Mouse (Mus musculus): ENCODE measurements around the gene Meis2. TPM values are rescaled to one million over a fixed set of nuclear protein-coding genes. Genes with fewer than 3 reads are reported as not detected.

The Meis2 gene
- polyA plus RNA-seq, 2 experiments = 17.9 to 26.2 TPM

- Histone ChIP-seq H3K27me3 (ENCODE audit: control insufficient read depth, insufficient read depth, low read length) (no peaks in the 10 kb centered on the region), H3K4me1 (ENCODE audit: control insufficient read depth, insufficient read depth, low read length) (0 out of 2 replicates have a peak, but pooled peaks cover 2% of the 10 kb centered on the region), H3K9me3 (ENCODE audit: control insufficient read depth, low read length) (no peaks in the 10 kb centered on the region), H3K27ac (replicated peaks; ENCODE audit: low read depth, low read length) (no peak overlapping the region), H3K4me2 (replicated peaks; ENCODE audit: low read depth, low read length, severe bottlenecking) (no peak overlapping the region), H3K36me3 (ENCODE audit: control insufficient read depth, insufficient read depth, low read length) (no peaks in the 10 kb centered on the region), H3K9ac (ENCODE audit: low read depth, low read length, severe bottlenecking) (no peak overlapping the region), H3K4me3 (replicated peaks; ENCODE audit: low read length) (no peak overlapping the region)
- 86% methylated on average over 2 of the region's 2 CpGs for WGBS
- DNase-seq (ENCODE audit: low spot score) (no peak), ATAC-seq (ENCODE audit: low FRiP score, low read depth) (no peak)
- no peak for TF ChIP-seq POLR2A (IDR thresholded peaks at IDR 0.05; ENCODE audit: borderline replicate concordance, extremely low read depth, insufficient read depth, insufficient read length)
Measured at GRCm38 (mm10) chr2:115956786-115957185, 108.9 kb downstream of the Meis2 start.

DNA sequence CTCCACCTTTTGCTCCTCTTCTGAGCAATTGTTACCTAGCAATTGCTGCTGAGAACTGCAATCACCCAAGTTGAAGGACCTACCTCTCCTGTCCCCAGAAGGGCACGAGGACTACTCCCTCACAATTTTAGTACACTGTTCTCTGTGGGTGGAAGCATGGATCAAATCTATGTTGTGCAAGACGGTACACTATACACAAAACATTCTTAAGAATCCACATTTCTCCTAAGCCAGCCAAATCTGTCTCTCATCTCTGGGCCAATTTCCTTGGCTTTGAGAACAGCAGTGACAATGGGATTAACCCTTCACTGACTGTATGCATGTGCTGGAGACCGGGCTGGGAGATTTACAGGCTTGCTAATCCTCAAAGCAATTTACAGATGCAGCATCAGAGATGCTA, 115.0 kb downstream of the Meis2 start:
- no peak for ATAC-seq (ENCODE audit: low FRiP score, low read depth)
- no peak for DNase-seq (ENCODE audit: low spot score)
- 54% methylated on average over 3 of the region's 3 CpGs for WGBS

DNA sequence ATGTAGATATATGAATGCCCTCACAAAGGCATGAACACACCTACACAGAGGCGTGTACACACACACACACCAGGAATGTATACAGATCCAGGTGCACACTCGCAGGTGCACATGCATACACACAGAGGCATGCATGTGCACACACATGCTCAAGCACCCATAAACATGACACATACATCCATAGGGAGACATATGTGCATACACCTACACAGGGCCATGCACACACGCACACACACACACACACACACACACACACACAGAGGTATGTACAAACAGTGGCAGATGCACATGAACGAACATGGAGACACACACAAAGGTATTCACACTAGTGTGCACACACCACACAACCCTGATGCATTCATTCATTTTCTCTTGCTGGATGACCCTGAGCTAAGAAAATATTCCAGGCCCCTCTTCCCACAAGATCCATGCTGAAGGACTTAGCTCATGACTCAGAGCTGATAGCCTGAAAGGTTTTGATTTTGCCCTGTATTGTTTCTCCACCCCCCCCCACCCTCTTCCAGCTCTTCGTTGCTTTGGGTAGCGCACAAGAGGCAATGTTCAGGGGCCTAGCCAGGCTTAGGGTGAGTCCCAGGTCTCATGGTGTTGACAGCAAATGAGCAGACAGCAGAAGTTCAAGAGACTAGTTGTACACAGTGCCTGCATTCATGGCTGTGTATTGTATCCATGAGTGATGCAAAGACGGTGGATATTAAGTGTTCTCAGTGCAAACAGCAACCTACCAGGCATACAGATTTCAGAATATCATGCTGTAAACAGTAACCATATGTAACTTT, 116.8 kb downstream of the Meis2 start:
- ATAC-seq (ENCODE audit: low FRiP score, low read depth) = no peak
- WGBS = 92% methylated on average over 7 of the region's 7 CpGs

More for the DNA sequence above, 115.0 kb downstream of the Meis2 start:
- no peaks in the 10 kb centered on the region for H3K36me3 ChIP-seq (ENCODE audit: control insufficient read depth, insufficient read depth, low read length)
- H3K4me3 ChIP-seq (replicated peaks; ENCODE audit: low read length) = no peak overlapping the region
- H3K27ac ChIP-seq (replicated peaks; ENCODE audit: low read depth, low read length) = no peak overlapping the region
- H3K4me1 ChIP-seq (ENCODE audit: control insufficient read depth, insufficient read depth, low read length) = peaks cover 5% of the 10 kb centered on the region; the same call in 1 of the 2 replicates
- H3K9me3 ChIP-seq (ENCODE audit: control insufficient read depth, low read length) = no peaks in the 10 kb centered on the region
- no peak overlapping the region for H3K9ac ChIP-seq (ENCODE audit: low read depth, low read length, severe bottlenecking)
- no peak for TF ChIP-seq POLR2A (IDR thresholded peaks at IDR 0.05; ENCODE audit: borderline replicate concordance, extremely low read depth, insufficient read depth, insufficient read length)
- no peak overlapping the region for H3K4me2 ChIP-seq (replicated peaks; ENCODE audit: low read depth, low read length, severe bottlenecking)
- no peaks in the 10 kb centered on the region for H3K27me3 ChIP-seq (ENCODE audit: control insufficient read depth, insufficient read depth, low read length)

GRCm38 (mm10) chr2:115947714-115948226, 117.9 kb downstream of the Meis2 start:
- Histone ChIP-seq H3K27me3 (ENCODE audit: control insufficient read depth, insufficient read depth, low read length) (no peaks in the 10 kb centered on the region), H3K4me1 (ENCODE audit: control insufficient read depth, insufficient read depth, low read length) (peaks cover 5% of the 10 kb centered on the region; the same call in 1 of the 2 replicates), H3K9ac (ENCODE audit: low read depth, low read length, severe bottlenecking) (no peak overlapping the region), H3K36me3 (ENCODE audit: control insufficient read depth, insufficient read depth, low read length) (no peaks in the 10 kb centered on the region), H3K9me3 (ENCODE audit: control insufficient read depth, low read length) (no peaks in the 10 kb centered on the region), H3K4me3 (replicated peaks; ENCODE audit: low read length) (no peak overlapping the region), H3K27ac (replicated peaks; ENCODE audit: low read depth, low read length) (no peak overlapping the region), H3K4me2 (replicated peaks; ENCODE audit: low read depth, low read length, severe bottlenecking) (no peak overlapping the region)
- 11% methylated on average over 7 of the region's 7 CpGs for WGBS
- TF ChIP-seq POLR2A (IDR thresholded peaks at IDR 0.05; ENCODE audit: borderline replicate concordance, extremely low read depth, insufficient read depth, insufficient read length) = no peak
- no peak for ATAC-seq (ENCODE audit: low FRiP score, low read depth)
- DNase-seq (ENCODE audit: low spot score) = no peak

More for the DNA sequence above, 116.8 kb downstream of the Meis2 start:
- no peak for TF ChIP-seq POLR2A (IDR thresholded peaks at IDR 0.05; ENCODE audit: borderline replicate concordance, extremely low read depth, insufficient read depth, insufficient read length)
- Histone ChIP-seq H3K4me3 (replicated peaks; ENCODE audit: low read length) (no peak overlapping the region), H3K4me2 (replicated peaks; ENCODE audit: low read depth, low read length, severe bottlenecking) (no peak overlapping the region), H3K9ac (ENCODE audit: low read depth, low read length, severe bottlenecking) (no peak overlapping the region), H3K4me1 (ENCODE audit: control insufficient read depth, insufficient read depth, low read length) (peaks cover 5% of the 10 kb centered on the region; the same call in 1 of the 2 replicates), H3K27ac (replicated peaks; ENCODE audit: low read depth, low read length) (no peak overlapping the region), H3K36me3 (ENCODE audit: control insufficient read depth, insufficient read depth, low read length) (no peaks in the 10 kb centered on the region), H3K9me3 (ENCODE audit: control insufficient read depth, low read length) (no peaks in the 10 kb centered on the region), H3K27me3 (ENCODE audit: control insufficient read depth, insufficient read depth, low read length) (no peaks in the 10 kb centered on the region)
- no peak for DNase-seq (ENCODE audit: low spot score)

DNA sequence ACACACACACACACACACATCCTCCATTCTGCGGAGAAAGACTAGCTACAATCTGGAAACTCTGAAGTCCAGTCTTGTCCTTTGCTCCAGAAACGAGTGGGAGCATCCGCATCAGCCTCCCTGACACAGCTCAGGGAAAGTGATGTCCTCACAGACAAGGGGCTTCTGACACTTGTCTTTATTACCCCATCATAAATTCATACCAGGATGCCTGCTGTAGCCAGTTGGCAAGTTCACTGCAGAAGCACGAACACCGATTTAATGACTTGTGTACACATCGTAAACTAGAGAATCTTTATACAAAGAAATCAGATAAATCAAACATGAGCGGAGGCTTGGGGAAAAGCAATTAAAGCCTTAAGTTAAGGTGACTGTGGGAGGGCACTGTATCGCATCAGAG, 122.6 kb downstream of the Meis2 start:
- Histone ChIP-seq H3K4me3 (replicated peaks; ENCODE audit: low read length) (no peak overlapping the region), H3K9me3 (ENCODE audit: control insufficient read depth, low read length) (no peaks in the 10 kb centered on the region), H3K4me2 (replicated peaks; ENCODE audit: low read depth, low read length, severe bottlenecking) (no peak overlapping the region), H3K36me3 (ENCODE audit: control insufficient read depth, insufficient read depth, low read length) (no peaks in the 10 kb centered on the region), H3K4me1 (ENCODE audit: control insufficient read depth, insufficient read depth, low read length) (peaks cover 5% of the 10 kb centered on the region; the same call in 1 of the 2 replicates), H3K27ac (replicated peaks; ENCODE audit: low read depth, low read length) (no peak overlapping the region), H3K27me3 (ENCODE audit: control insufficient read depth, insufficient read depth, low read length) (no peaks in the 10 kb centered on the region), H3K9ac (ENCODE audit: low read depth, low read length, severe bottlenecking) (no peak overlapping the region)
- no peak for DNase-seq (ENCODE audit: low spot score)
- WGBS = 58% methylated on average over 8 of the region's 8 CpGs
- ATAC-seq (ENCODE audit: low FRiP score, low read depth) = no peak
- TF ChIP-seq POLR2A (IDR thresholded peaks at IDR 0.05; ENCODE audit: borderline replicate concordance, extremely low read depth, insufficient read depth, insufficient read length) = no peak
